13 mouse cellular contexts compared by ENCODE assay signal in the genomic region with DNA sequence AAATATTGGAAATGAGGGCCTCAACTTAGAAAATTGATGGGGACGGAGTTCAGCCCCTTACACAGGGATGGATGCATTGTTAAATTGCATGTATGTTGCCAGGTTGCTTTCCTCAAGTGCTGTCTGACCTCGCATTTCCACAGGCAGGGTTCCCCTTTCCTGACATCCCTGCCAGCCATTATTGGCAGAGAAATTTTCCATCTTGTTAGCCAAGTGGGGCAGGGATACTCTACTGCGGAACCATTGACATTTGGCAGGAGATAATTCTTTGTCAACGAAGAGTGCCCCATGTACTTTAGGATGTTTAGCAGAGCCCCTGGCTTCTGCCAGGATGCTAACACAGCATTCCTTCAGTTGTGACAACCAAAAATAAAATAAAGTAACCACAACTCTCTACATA.
A peak's percentile ranks its signal among the peaks of the same experiment; 100 is the strongest.
DNase-seq lines count a peak whose midpoint lies in the region; ATAC-seq and TF ChIP-seq lines count a peak whose summit lies in the region.
"Had no signal": no experiment of that assay in that cellular context is flagged by ENCODE, and none has a peak within 500 bp of the region (broad histone marks: within the 10 kb centered on the region; RNA-seq: fewer than 3 reads in every experiment).

No protein-coding gene starts in this region.

- TF ChIP-seq POLR2A in liver, adult 2 months (IDR thresholded peaks at IDR 0.05; ENCODE audit: extremely low read depth, insufficient read depth, low read length), result no peak

- no peak for TF ChIP-seq CTCF in liver, adult 2 months (IDR thresholded peaks at IDR 0.05; ENCODE audit: low read depth, low read length)

- no peak overlapping the region for H3K4me3 ChIP-seq in embryonic facial prominence, embryonic 14.5 days (ENCODE audit: low read depth, low read length)
- no peak overlapping the region for H3K4me3 ChIP-seq in embryonic facial prominence, embryonic 10.5 days
- no peak overlapping the region for H3K4me3 ChIP-seq in liver, adult 2 months (ENCODE audit: insufficient read depth, low read depth, low read length)
- no peak overlapping the region for H3K4me3 ChIP-seq in liver, embryonic 12.5 days
- no peak overlapping the region for H3K4me3 ChIP-seq in forebrain, embryonic 11.5 days (ENCODE audit: low read depth, low read length)
- H3K4me3 ChIP-seq: hindbrain, embryonic 15.5 days; neural tube, embryonic 12.5 days had no signal

- 70% methylated on average over 4 of the region's 4 CpGs for WGBS in embryonic facial prominence, embryonic 14.5 days
- WGBS in embryonic facial prominence, embryonic 10.5 days, result 82% methylated on average over 4 of the region's 4 CpGs
- 17% methylated on average over 4 of the region's 4 CpGs for WGBS in liver, adult 2 months
- 56% methylated on average over 4 of the region's 4 CpGs for WGBS in liver, embryonic 12.5 days (ENCODE audit: insufficient replicate concordance)
- WGBS in forebrain, embryonic 11.5 days, result 84% methylated on average over 4 of the region's 4 CpGs

- H3K4me2 ChIP-seq in embryonic facial prominence, embryonic 14.5 days (ENCODE audit: low read depth, low read length), result no peak overlapping the region
- H3K4me2 ChIP-seq in liver, embryonic 12.5 days, result no peak overlapping the region
- H3K4me2 ChIP-seq in forebrain, embryonic 11.5 days (ENCODE audit: low read depth, low read length, severe bottlenecking), result no peak overlapping the region
- H3K4me2 ChIP-seq: hindbrain, embryonic 15.5 days; neural tube, embryonic 12.5 days had no signal

- no peak overlapping the region for H3K27ac ChIP-seq in embryonic facial prominence, embryonic 14.5 days (replicated peaks; ENCODE audit: low read depth, low read length)
- H3K27ac ChIP-seq in embryonic facial prominence, embryonic 10.5 days (replicated peaks), result no peak overlapping the region
- no peak overlapping the region for H3K27ac ChIP-seq in liver, adult 2 months (replicated peaks; ENCODE audit: insufficient read depth, low read depth, low read length)
- H3K27ac ChIP-seq in liver, embryonic 12.5 days, result no peak overlapping the region
- H3K27ac ChIP-seq in forebrain, embryonic 11.5 days (ENCODE audit: low read depth, low read length), result no peak overlapping the region
- H3K27ac ChIP-seq: hindbrain, embryonic 15.5 days; liver, embryonic 14.5 days; neural tube, embryonic 12.5 days had no signal

- H3K4me1 ChIP-seq in embryonic facial prominence, embryonic 14.5 days (ENCODE audit: control insufficient read depth, insufficient read depth, low read length), result no peaks in the 10 kb centered on the region
- H3K4me1 ChIP-seq in embryonic facial prominence, embryonic 10.5 days, result no peaks in the 10 kb centered on the region
- peaks cover 8% of the 10 kb centered on the region for H3K4me1 ChIP-seq in liver, adult 2 months (ENCODE audit: control insufficient read depth, insufficient read depth, low read length)
- no peaks in the 10 kb centered on the region for H3K4me1 ChIP-seq in liver, embryonic 12.5 days
- no peaks in the 10 kb centered on the region for H3K4me1 ChIP-seq in forebrain, embryonic 11.5 days (replicated peaks; ENCODE audit: control insufficient read depth, insufficient read depth, low read length)
- H3K4me1 ChIP-seq: hindbrain, embryonic 15.5 days; neural tube, embryonic 12.5 days had no signal

- ATAC-seq in embryonic facial prominence, embryonic 14.5 days (ENCODE audit: low read depth), result no peak
- no peak for ATAC-seq in liver, embryonic 12.5 days
- ATAC-seq in forebrain, embryonic 11.5 days (replicated peaks; ENCODE audit: low FRiP score), result no peak
- ATAC-seq: midbrain, embryonic 16.5 days had no signal

- no peaks in the 10 kb centered on the region for H3K36me3 ChIP-seq in embryonic facial prominence, embryonic 14.5 days (ENCODE audit: control insufficient read depth, insufficient read depth, low read length)
- no peaks in the 10 kb centered on the region for H3K36me3 ChIP-seq in embryonic facial prominence, embryonic 10.5 days (replicated peaks)
- H3K36me3 ChIP-seq in liver, adult 2 months (ENCODE audit: control insufficient read depth, insufficient read depth, low read length), result no peaks in the 10 kb centered on the region
- H3K36me3 ChIP-seq in liver, embryonic 12.5 days, result no peaks in the 10 kb centered on the region
- no peaks in the 10 kb centered on the region for H3K36me3 ChIP-seq in forebrain, embryonic 11.5 days (ENCODE audit: control insufficient read depth, insufficient read depth, low read length)
- H3K36me3 ChIP-seq: hindbrain, embryonic 15.5 days; neural tube, embryonic 12.5 days had no signal

- peak; percentile 32 for DNase-seq in embryonic facial prominence, embryonic 14.5 days (ENCODE audit: low spot score)
- no peak for DNase-seq in embryonic facial prominence, embryonic 10.5 days (ENCODE audit: low spot score)
- peak; percentile 94 for DNase-seq in liver, adult 2 months (ENCODE audit: extremely low read depth, low read depth, low spot score)
- DNase-seq in heart, adult 9 months (ENCODE audit: low spot score in 2 of 2), result peak; percentile 80 to 84
- peak; percentile 84 for DNase-seq in heart, postnatal 4 days
- DNase-seq in forebrain, embryonic 11.5 days (ENCODE audit: low spot score), result no peak
- DNase-seq: embryo, embryonic 11 days; thymus, postnatal 36 days had no signal

- no peaks in the 10 kb centered on the region for H3K79me2 ChIP-seq in liver, adult 2 months (ENCODE audit: control insufficient read depth, insufficient read depth, low read length)

- no peaks in the 10 kb centered on the region for H3K27me3 ChIP-seq in embryonic facial prominence, embryonic 14.5 days (replicated peaks; ENCODE audit: control insufficient read depth, insufficient read depth, low read length)
- no peaks in the 10 kb centered on the region for H3K27me3 ChIP-seq in embryonic facial prominence, embryonic 10.5 days (replicated peaks; ENCODE audit: low read depth, poor library complexity, severe bottlenecking)
- H3K27me3 ChIP-seq in liver, adult 2 months (ENCODE audit: control insufficient read depth, insufficient read depth, low read length), result no peaks in the 10 kb centered on the region
- no peaks in the 10 kb centered on the region for H3K27me3 ChIP-seq in liver, embryonic 12.5 days (replicated peaks)
- no peaks in the 10 kb centered on the region for H3K27me3 ChIP-seq in forebrain, embryonic 11.5 days (ENCODE audit: control insufficient read depth, insufficient read depth, low read length)
- H3K27me3 ChIP-seq: hindbrain, embryonic 15.5 days; neural tube, embryonic 12.5 days had no signal

- H3K9me3 ChIP-seq in embryonic facial prominence, embryonic 14.5 days (ENCODE audit: control insufficient read depth, low read length), result peaks cover 2% of the 10 kb centered on the region
- H3K9me3 ChIP-seq in embryonic facial prominence, embryonic 10.5 days, result no peaks in the 10 kb centered on the region
- H3K9me3 ChIP-seq in liver, embryonic 12.5 days (replicated peaks), result peaks cover 6% of the 10 kb centered on the region
- H3K9me3 ChIP-seq in forebrain, embryonic 11.5 days (ENCODE audit: control insufficient read depth, low read length), result no peaks in the 10 kb centered on the region
- H3K9me3 ChIP-seq: hindbrain, embryonic 15.5 days; neural tube, embryonic 12.5 days had no signal

- no peak overlapping the region for H3K9ac ChIP-seq in embryonic facial prominence, embryonic 14.5 days (ENCODE audit: low read depth, low read length)
- no peak overlapping the region for H3K9ac ChIP-seq in liver, adult 2 months (ENCODE audit: low read depth, low read length)
- H3K9ac ChIP-seq in liver, embryonic 12.5 days, result no peak overlapping the region
- no peak overlapping the region for H3K9ac ChIP-seq in forebrain, embryonic 11.5 days (ENCODE audit: low read length)
- H3K9ac ChIP-seq: hindbrain, embryonic 15.5 days; liver, embryonic 14.5 days; neural tube, embryonic 12.5 days had no signal

Comparison
In these comparisons a context has a peak if more than half of its experiments do, and no peak if none do; other contexts are left out.
1. DNase-seq: peak in embryonic facial prominence, embryonic 14.5 days (single experiment), liver, adult 2 months (single experiment), heart, adult 9 months (2 of 2) and heart, postnatal 4 days (single experiment); none in embryonic facial prominence, embryonic 10.5 days (single experiment) and forebrain, embryonic 11.5 days (single experiment).